Mouse (Mus musculus) testis, adult 2 months (tissue): ENCODE data around the gene Ntn5. TPM values are rescaled to one million over a fixed set of nuclear protein-coding genes. Genes with fewer than 3 reads are reported as not detected.
A peak's percentile ranks its signal among the peaks of the same experiment; 100 is the strongest.

Experiments
- H3K27ac ChIP-seq: fragments of 200-500 bp; 2 replicates; pipeline ENCODE4 v1.5.1; 2012; ENCODE audit warnings: low read depth, low read length; ENCODE audit not compliant: control insufficient read depth, insufficient read depth
- H3K27me3 ChIP-seq: fragments of 200-500 bp; 2 replicates; pipeline ENCODE4 v1.6.1; 2012; ENCODE audit warnings: mild to moderate bottlenecking, low read length, moderate library complexity; ENCODE audit not compliant: control insufficient read depth, insufficient read depth
- H3K36me3 ChIP-seq: fragments of 200-500 bp; 2 replicates; pipeline ENCODE4 v1.6.1; 2012; ENCODE audit warnings: mild to moderate bottlenecking, low read length; ENCODE audit not compliant: control insufficient read depth, insufficient read depth
- H3K4me1 ChIP-seq: fragments of 200-500 bp; 2 replicates; pipeline ENCODE4 v1.6.1; 2012; ENCODE audit warnings: low read length; ENCODE audit not compliant: control insufficient read depth, insufficient read depth
- H3K4me3 ChIP-seq: fragments of 200-500 bp; 2 replicates; pipeline ENCODE4 v1.5.1; 2012; ENCODE audit warnings: low read depth, mild to moderate bottlenecking, low read length, moderate library complexity, mixed read lengths; ENCODE audit not compliant: control insufficient read depth
- CTCF ChIP-seq: fragments of 200-500 bp; IDR thresholded peaks from 2 replicates; pipeline ENCODE4 v1.5.1; 2012; ENCODE audit warnings: low read depth, mild to moderate bottlenecking, inconsistent platforms, low read length, moderate library complexity; ENCODE audit not compliant: control insufficient read depth, insufficient read depth, insufficient replicate concordance
- POLR2A ChIP-seq: fragments of 200-500 bp; IDR thresholded peaks from 2 replicates; pipeline ENCODE4 v1.6.1; 2012; ENCODE audit warnings: low read depth, mild to moderate bottlenecking, inconsistent platforms, low read length, moderate library complexity; ENCODE audit not compliant: control insufficient read depth
- polyA plus RNA-seq: library from polyadenylated mRNA; depleted of rRNA; stranded (reverse); fragments of >200 nt; gene quantifications from 2 replicates; pipeline ENCODE4 v1.2.3, GENCODE M21; 2012

Gene Ntn5
- polyA plus RNA-seq, 1 experiment: 6.5 TPM

- Histone ChIP-seq H3K4me1 (peaks cover 7% of the 10 kb centered on the region), H3K27me3 (no peaks in the 10 kb centered on the region), H3K4me3 (peak within 1 kb of the TSS; percentile 98), H3K27ac (peak within 1 kb of the TSS; percentile 82), H3K36me3 (no peaks in the 10 kb centered on the region)
- TF ChIP-seq POLR2A (peak; percentile 79), CTCF (no peak)
Observed at GRCm38 (mm10) chr7:45693921-45694591, 10.2 kb downstream of the Ntn5 start, which contains the start of gene Sec1. Gene Sec1 (minus strand): TSS chr7:45694402.

- no peaks in the 10 kb centered on the region for H3K36me3 ChIP-seq
- TF ChIP-seq CTCF: no peak
- TF ChIP-seq POLR2A: no peak
- peaks cover 15% of the 10 kb centered on the region for H3K4me1 ChIP-seq
- no peaks in the 10 kb centered on the region for H3K27me3 ChIP-seq
- H3K27ac ChIP-seq: peak overlapping the region; percentile 2; the same call in 1 of the 2 replicates
- peak overlapping the region; percentile 98 for H3K4me3 ChIP-seq
Observed at GRCm38 (mm10) chr7:45695098-45695497, 11.3 kb downstream of the Ntn5 start.

GRCm38 (mm10) chr7:45697894-45698293, 14.1 kb downstream of the Ntn5 start:
- no peaks in the 10 kb centered on the region for H3K36me3 ChIP-seq
- peaks cover 21% of the 10 kb centered on the region for H3K4me1 ChIP-seq
- H3K4me3 ChIP-seq: no peak overlapping the region
- H3K27ac ChIP-seq: no peak overlapping the region
- no peak for TF ChIP-seq POLR2A
- TF ChIP-seq CTCF: no peak
- H3K27me3 ChIP-seq: no peaks in the 10 kb centered on the region; the same call in 1 of the 2 replicates

- H3K36me3 ChIP-seq: no peaks in the 10 kb centered on the region
- H3K4me1 ChIP-seq: peaks cover 25% of the 10 kb centered on the region
- TF ChIP-seq CTCF (no peak), POLR2A (no peak)
- H3K27ac ChIP-seq: no peak within 1 kb of the TSS
- no peaks in the 10 kb centered on the region; the same call in 1 of the 2 replicates for H3K27me3 ChIP-seq
- H3K4me3 ChIP-seq: peak within 1 kb of the TSS; percentile 42
Observed at GRCm38 (mm10) chr7:45699523-45700141, 15.8 kb downstream of the Ntn5 start, which contains the start of gene Car11. Gene Car11 (plus strand): TSS chr7:45699843.

GRCm38 (mm10) chr7:45700301-45701015, 16.6 kb downstream of the Ntn5 start:
- H3K36me3 ChIP-seq: no peaks in the 10 kb centered on the region
- TF ChIP-seq POLR2A (no peak), CTCF (no peak)
- no peaks in the 10 kb centered on the region; the same call in 1 of the 2 replicates for H3K27me3 ChIP-seq
- no peak overlapping the region for H3K27ac ChIP-seq
- peak overlapping the region; percentile 42 for H3K4me3 ChIP-seq
- peaks cover 32% of the 10 kb centered on the region for H3K4me1 ChIP-seq

- no peak overlapping the region for H3K27ac ChIP-seq
- TF ChIP-seq POLR2A (no peak), CTCF (no peak)
- peaks cover 37% of the 10 kb centered on the region for H3K4me1 ChIP-seq
- H3K27me3 ChIP-seq: no peaks in the 10 kb centered on the region; the same call in 1 of the 2 replicates
- H3K4me3 ChIP-seq: no peak overlapping the region; the same call in 1 of the 2 replicates
- no peaks in the 10 kb centered on the region for H3K36me3 ChIP-seq
Observed at GRCm38 (mm10) chr7:45701072-45701471, 17.2 kb downstream of the Ntn5 start.

- H3K27me3 ChIP-seq: no peaks in the 10 kb centered on the region; the same call in 1 of the 2 replicates
- H3K4me3 ChIP-seq: no peak overlapping the region
- H3K27ac ChIP-seq: no peak overlapping the region
Observed at GRCm38 (mm10) chr7:45701607-45702006, 17.8 kb downstream of the Ntn5 start.

More at GRCm38 (mm10) chr7:45701607-45702006, 17.8 kb downstream of the Ntn5 start:
- H3K4me1 ChIP-seq: peaks cover 41% of the 10 kb centered on the region
- TF ChIP-seq POLR2A: no peak
- TF ChIP-seq CTCF: no peak
- H3K36me3 ChIP-seq: no peaks in the 10 kb centered on the region
